Mouse (Mus musculus) liver, embryonic 14.5 days (tissue): Measurements from ENCODE around the gene Rpl36a.

ENCODE experiments used
- CTCF ChIP-seq: IDR thresholded peaks from 2 replicates; pipeline ENCODE4 v1.5.1; 2016; ENCODE audit warnings: antibody characterized with exemption, low read depth, control low read depth
- EP300 ChIP-seq: IDR thresholded peaks from 2 replicates; pipeline ENCODE4 v1.6.1; 2016; ENCODE audit warnings: antibody characterized with exemption, low read depth

DNA sequence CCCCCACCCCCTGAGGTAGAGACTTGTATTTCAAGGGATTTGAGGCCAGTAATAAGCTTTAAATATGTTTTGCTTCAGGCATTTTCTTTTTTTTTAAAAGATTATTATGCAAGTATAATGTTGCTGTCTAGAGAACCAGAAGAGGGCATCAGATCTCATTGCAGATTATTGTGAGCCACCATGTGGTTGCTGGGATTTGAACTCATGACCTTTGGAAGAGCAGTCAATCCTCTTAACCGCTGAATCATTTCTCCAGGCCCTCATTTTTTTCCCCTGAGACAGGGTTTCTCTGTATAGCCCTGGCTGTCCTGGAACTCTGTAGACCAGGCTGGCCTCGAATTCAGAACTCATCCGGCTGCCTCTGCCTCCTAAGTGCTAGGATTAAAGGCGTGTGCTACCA lies 2.8 kb downstream of the Rpl36a start:
- TF ChIP-seq CTCF (no peak), EP300 (no peak)
